Mouse (Mus musculus): Measurements from ENCODE around the gene Magt1.

The Magt1 gene

DNA sequence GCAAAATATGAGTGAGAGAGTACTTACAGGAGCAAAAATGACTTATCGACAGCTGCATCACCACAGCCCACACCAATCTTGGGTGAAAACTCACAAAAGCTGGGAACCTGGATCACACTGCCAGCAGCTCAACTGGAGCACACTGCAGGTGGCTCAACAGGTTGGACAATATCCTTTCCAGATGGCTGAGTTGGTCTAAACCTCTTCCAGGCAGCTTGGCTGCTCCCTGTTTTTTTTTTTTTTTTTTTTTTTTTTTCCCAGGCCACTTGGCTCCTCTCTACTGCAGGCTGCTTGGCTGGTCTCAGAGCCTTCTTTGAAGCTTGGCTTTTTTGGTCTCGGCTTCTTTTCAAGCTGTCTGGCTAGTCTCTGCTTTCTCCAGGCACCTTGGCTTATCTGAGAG is 57.7 kb downstream of the Magt1 start:
- in situ Hi-C loops (cut with MboI, MseI), result no loop called here

DNA sequence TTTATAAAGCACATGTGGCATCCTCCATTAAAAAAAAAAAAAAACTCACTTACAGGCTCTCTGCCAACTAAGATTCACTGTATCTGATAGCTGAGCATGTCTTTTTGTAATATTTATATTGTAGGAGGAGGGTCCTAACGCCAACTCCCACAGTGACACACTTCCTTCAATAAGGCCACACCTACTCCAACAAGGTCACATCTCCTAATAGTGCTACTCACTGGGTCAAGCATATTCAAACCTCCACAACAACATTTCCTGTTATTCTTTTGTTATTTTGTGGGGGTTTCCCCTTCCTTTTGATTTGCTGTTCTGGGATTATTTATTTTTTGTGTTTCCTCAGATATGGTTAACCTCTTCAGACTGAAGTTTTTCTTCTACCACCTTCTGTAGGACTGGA is 65.3 kb downstream of the Magt1 start:
- in situ Hi-C loops (cut with MboI, MseI), result no loop called here

DNA sequence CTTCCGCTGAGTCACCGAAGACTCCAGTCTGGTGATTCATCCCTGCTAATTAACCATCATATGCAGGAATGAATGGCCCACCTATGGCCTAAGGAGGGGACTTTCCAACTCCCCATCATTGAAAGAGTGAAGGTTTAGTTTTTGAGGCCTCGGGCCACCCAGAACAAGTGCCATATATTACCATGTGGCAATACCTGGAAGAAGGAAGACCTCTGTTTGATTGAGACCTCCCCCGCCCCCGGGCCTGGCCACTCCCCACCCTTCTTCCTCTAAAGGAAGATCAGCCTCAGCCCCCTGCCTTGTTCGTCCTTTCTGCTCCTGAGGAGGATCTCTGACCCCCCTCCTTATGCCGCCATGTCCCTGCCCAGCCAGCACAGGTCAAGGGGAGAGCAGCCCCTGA is 72.5 kb downstream of the Magt1 start:
- in situ Hi-C loops (cut with MboI, MseI), result no loop called here

DNA sequence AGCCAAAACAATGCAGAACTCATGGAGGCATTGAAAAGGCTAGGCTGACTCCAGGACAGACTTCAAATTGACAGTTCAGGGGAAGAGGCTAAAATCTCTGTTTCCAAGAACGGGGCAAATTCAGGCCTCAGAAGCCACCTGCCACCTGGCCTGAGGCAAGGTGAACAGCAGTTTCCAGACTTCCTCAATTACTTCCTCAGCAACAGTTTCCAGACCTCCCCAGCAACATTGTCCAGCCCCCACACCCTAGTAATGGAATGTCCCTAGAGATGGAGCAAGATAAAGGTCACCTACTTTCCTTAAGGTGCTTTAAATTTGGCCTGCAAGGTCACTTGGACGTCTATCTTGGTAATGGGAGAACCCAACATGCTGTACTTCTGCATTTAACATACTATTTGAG is 74.0 kb downstream of the Magt1 start:
- in situ Hi-C loops (cut with MboI, MseI), result no loop called here

DNA sequence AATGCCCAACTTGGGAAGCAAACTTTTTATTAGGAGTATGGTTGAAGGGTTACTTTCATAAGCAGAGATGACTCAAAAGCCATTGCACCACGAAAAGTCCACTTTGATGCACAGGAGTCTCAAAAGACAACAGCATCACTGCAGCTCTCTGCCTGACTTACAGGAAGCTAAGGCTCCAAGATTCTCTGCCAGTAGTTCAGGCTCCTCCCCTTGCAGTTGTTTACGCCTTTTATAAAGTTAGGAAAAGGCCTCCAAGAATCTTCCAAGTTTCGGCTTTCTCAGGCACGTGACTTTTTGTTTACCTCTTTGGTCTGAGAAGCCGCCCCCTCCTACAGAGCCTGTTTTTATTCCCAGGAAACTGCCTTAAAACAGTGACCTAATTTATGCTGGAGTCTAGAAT is 77.4 kb downstream of the Magt1 start:
- in situ Hi-C loops (cut with MboI, MseI), result no loop called here

DNA sequence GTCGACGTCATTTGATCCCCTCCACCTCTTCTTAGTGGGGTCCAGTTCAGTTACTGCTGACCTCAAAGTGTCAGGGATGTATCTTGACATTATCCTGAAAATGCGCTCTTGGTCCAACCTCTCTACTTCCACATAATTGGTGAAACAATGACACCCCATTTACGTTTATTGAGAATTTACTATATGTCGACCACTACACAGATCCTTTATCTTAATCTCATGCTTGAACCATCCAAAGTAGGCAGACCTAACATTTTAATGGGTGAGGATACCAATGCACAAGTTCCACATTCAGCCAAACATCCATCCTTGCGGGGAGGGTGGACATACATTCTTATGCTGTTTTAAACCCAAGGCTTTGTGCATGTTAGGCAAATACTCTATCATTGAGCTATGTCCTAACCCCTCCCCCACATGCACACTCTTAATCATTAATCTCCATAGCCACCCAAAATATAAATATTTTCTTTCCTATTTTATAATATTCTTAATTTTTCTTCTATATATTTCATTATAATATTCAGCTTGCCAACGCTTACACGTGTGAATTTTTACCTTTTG is 82.1 kb downstream of the Magt1 start:
- in situ Hi-C loops (cut with MboI, MseI), result loop anchor here (10.0 kb wide), 1 partner anchor 85 kb away; the partner anchor contains the start of genes Cox7b and Magt1

DNA sequence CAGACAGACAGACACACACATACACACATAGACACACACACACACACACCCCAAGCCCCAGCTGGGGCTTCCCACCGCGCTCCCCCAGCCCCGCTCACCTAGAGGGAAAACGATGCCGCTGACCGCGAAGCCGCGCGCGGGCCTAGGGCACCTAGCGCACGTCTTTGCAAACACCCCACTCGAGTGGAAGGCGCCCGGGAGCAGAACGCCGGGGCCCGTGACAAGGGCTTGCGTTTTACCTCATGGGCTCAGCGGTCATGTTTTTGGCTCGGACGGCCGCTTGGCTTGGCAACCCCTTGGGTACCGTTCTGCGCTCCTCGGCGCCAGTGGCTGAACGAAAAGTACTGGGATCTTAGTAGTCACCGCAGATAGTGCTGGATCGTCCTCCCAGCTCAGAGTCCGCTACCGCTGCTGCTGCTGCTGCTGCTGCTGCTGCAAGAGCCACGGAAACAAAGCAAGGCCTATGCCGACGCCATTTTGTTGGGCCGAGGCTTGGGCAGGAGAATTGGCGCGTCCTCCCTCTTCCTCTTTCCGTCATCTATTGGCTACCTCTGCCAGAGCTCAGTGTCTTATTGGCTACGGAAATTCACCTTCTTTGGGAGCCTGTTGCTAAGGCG is 82.7 kb downstream of the Magt1 start, which contains the start of gene Atrx:
Atrx (minus strand) TSS at position 543 of the 617 bp plus-strand sequence.
- in situ Hi-C loops (cut with MboI, MseI), result loop anchor here (10.0 kb wide), 1 partner anchor 86 kb away; the partner anchor contains the start of genes Cox7b and Magt1

DNA sequence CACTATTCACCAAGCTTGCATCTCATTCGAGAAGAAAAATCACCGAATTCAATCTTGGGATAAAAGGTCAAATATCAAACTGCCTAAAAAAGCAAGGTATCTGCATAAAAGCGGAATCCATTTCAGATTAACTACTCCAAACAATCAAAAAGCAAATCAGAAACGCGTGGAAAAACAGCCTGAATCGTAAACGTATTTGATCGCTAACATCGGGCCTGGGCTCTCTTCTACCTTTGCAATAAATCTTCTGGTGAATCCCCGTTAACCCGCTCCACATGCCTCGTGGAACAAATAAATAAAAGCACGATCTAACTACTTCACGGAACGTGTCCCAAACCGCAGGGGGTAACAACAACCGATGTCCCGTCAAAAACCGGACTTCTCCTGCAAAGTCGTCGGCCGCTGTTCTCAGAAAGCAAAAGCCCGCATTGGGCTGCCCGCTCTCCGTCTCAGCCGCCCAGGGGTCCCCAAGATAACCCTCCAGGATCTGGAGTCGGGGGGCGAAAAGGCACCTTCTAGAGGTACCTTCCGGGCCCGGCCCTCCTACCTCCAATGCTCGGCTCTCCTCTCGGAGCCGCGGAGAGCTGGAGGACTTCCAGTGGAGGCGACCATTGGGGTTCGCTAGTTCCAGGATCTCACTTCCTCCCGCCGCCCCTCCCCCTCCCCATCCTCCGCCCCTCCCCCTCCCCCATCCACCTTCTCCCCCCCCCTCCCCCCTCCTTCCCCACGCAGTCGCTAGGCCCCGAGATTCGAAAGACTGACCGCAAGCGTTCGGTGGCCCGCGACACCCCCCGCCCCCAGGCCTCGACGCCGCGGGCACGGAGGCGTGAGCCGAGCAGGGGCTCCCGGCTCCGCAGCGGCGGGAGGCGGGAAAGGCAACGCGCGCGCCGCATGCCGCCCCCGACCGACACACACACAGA is 83.5 kb downstream of the Magt1 start:
- in situ Hi-C loops (cut with MboI, MseI), result loop anchor here (10.0 kb wide), 1 partner anchor 87 kb away; the partner anchor contains the start of genes Cox7b and Magt1

DNA sequence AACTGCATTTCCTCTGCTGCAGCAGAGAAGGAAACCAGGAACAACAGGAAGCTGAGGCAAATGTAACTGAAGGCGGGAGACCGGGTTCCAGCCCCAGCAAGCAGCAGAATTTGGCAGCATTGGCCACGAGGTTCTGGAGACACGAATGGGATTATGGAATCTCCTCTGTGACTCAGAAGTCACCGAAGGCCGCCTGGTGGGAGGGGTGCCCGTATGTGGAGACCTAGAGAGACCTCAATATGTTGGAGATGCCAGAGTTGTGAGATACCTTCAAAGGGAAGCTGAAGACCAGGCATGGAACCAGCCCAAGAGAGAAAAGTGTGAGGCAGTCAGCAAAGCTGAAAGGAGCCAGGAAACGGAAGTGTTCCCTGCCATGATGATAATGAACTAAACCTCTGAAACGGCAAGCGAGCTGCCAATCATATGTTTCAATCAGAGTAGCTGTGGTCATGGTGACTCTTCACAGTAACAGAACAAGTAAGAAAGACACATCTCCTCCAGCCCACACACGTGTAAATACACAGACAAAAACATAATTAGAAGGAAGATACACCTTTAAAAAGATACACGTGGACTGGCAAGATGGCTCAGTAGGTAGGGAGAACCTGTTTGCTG is 85.5 kb downstream of the Magt1 start:
- in situ Hi-C loops (cut with MboI, MseI), result loop anchor here (10.0 kb wide), 1 partner anchor 89 kb away; the partner anchor contains the start of genes Cox7b and Magt1

DNA sequence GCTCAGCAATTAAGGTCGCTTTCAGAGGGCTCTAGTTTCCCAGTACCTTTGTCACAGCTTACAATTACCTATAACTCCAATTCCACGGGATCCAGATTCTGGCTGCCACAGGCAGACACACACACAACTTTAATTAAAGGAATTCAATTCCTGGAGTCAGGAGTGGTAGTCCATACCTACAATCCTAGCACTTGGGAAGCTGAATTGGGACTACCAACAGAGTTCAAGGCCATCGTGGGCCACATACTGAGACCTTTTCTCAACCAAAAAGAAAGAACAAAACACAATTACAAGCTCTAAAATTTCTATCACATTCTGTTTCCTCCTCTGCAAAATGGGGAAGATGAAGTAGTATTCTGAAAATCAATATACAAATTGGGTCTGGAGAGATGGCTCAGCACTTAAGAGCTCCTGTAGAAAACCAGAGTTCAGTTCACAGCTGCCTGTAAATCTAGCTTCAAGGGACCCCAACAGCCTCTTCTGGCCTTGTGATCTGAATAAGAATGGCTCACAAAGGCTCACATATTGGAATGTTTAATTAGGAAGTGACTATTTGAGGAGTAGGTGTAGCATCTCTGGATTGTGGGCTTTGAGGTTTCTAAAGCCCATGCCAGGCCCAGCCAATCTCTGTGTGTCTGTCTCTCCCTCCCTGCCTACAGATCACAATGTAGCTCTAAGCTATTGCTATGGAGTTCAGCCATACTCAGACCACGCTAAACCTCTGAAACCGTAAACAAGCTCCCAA is 87.2 kb downstream of the Magt1 start:
- in situ Hi-C loops (cut with MboI, MseI), result loop anchor here (10.0 kb wide), 1 partner anchor 90 kb away; the partner anchor contains the start of genes Cox7b and Magt1

DNA sequence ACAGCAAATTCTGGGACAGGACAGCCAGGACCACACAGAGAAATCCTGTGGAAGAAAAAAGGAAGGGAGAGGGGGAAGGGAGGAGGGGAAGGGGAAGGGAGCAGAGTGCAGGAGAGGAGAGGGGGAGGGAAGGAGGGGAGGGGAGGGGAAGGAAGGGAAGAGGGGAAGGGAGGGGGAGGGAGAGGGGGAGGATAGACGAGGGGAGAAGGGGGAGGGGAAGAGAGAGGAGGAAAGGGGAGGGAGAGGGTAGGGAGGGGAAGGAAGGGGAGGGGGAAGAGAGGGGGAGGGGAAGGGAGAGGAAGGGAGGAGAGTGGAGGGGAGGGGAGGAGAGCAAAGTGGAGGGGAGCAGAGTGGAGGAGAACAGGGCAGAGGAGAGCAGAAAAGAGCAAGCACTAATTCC is 87.8 kb downstream of the Magt1 start:
- in situ Hi-C loops (cut with MboI, MseI), result loop anchor here (10.0 kb wide), 1 partner anchor 91 kb away; the partner anchor contains the start of genes Cox7b and Magt1

DNA sequence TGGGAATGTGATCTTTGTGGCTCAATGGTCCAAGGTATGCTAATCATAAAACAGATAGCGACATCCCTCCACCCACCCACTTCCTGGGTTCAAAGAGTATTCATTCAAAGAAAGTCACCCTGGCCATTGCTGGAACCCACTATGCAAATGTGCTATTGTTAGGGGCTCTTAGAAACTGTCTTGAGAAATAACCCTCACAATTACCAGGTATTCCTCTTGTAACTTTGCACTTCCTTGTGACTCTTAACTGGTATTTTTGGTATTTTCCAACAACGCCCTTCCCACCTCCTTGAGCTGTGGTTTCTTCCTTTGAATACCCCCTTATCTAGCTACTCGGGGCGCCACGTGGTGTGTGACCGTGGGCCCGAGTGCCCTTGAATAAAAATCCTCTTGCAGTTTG is 88.7 kb downstream of the Magt1 start:
- in situ Hi-C loops (cut with MboI, MseI), result loop anchor here (10.0 kb wide), 1 partner anchor 92 kb away; the partner anchor contains the start of genes Cox7b and Magt1

DNA sequence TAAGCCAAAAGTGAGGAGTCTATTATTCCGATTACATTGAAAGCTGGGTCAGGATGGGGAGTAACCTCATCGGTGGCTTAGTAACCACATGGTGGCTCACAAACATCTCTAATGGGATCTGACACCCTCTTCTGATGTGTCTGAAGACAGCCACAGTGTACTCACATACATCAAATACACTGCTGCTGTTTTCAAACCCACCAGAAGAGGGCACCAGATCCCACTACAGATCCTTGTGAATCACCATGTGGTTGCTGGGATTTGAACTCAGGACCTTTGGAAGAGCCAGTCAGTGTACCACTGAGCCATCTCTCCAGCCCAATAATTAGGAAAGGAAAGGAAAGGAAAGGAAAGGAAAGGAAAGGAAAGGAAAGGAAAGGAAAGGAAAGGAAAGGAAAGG is 90.3 kb downstream of the Magt1 start:
- in situ Hi-C loops (cut with MboI, MseI), result loop anchor here (10.0 kb wide), 1 partner anchor 93 kb away; the partner anchor contains the start of genes Cox7b and Magt1

Measured in T-helper 2 cell (primary cell).